Mouse (Mus musculus): ENCODE results near the gene Gm20403. TPM values are rescaled to one million over a fixed set of nuclear protein-coding genes. Genes with fewer than 3 reads are reported as not detected.
"Not testable (repeated sequence)": the region's sequence is repeated elsewhere in the genome, so short reads cannot be mapped to it uniquely, and the experiment has no call there.

Gene Gm20403
- polyA plus RNA-seq, 1 experiment from 2014 or later, result not detected

GRCm38 (mm10) chr12:54981962-54982361 lies 4.4 kb downstream of the Gm20403 start:
- no peaks in the 10 kb centered on the region for H3K36me3 ChIP-seq (ENCODE audit: inconsistent target)
- no peak overlapping the region for H3K4me3 ChIP-seq (ENCODE audit: inconsistent target)
- 88% methylated on average over 6 of the region's 6 CpGs for WGBS (ENCODE audit: missing documents)
- no peak overlapping the region for H3K27ac ChIP-seq
- H3K79me2 ChIP-seq (ENCODE audit: inconsistent target), result peaks cover 80% of the 10 kb centered on the region

GRCm38 (mm10) chr12:54980939-54981338 lies 5.4 kb downstream of the Gm20403 start:
- no peaks in the 10 kb centered on the region for H3K36me3 ChIP-seq (ENCODE audit: inconsistent target)
- peaks cover 90% of the 10 kb centered on the region for H3K79me2 ChIP-seq (ENCODE audit: inconsistent target)
- no peak overlapping the region for H3K4me3 ChIP-seq (ENCODE audit: inconsistent target)
- WGBS (ENCODE audit: missing documents), result 70% methylated on average over 5 of the region's 5 CpGs
- H3K27ac ChIP-seq, result no peak overlapping the region

- Histone ChIP-seq H3K79me2 (ENCODE audit: inconsistent target) (peaks cover 94% of the 10 kb centered on the region), H3K36me3 (ENCODE audit: inconsistent target) (no peaks in the 10 kb centered on the region), H3K27ac (no peak overlapping the region)
Measured at GRCm38 (mm10) chr12:54980532-54980931, 5.8 kb downstream of the Gm20403 start.

GRCm38 (mm10) chr12:54969033-54969432 lies 17.3 kb downstream of the Gm20403 start:
- Histone ChIP-seq H3K36me3 (ENCODE audit: inconsistent target) (peaks cover 28% of the 10 kb centered on the region), H3K4me3 (ENCODE audit: inconsistent target) (no peak overlapping the region), H3K27ac (peak overlapping the region; percentile 19; the same call in 1 of the 2 replicates), H3K79me2 (ENCODE audit: inconsistent target) (peaks cover 89% of the 10 kb centered on the region)
- 23% methylated on average over 3 of the region's 3 CpGs for WGBS (ENCODE audit: missing documents)

More at GRCm38 (mm10) chr12:54980532-54980931, 5.8 kb downstream of the Gm20403 start:
- 84% methylated on average over 6 of the region's 6 CpGs for WGBS (ENCODE audit: missing documents)
- H3K4me3 ChIP-seq (ENCODE audit: inconsistent target), result no peak overlapping the region

GRCm38 (mm10) chr12:54965532-54966160 lies 20.7 kb downstream of the Gm20403 start:
- H3K79me2 ChIP-seq (ENCODE audit: inconsistent target), result peaks cover 89% of the 10 kb centered on the region
- WGBS (ENCODE audit: missing documents), result 93% methylated on average over 3 of the region's 4 CpGs
- no peak overlapping the region for H3K4me3 ChIP-seq (ENCODE audit: inconsistent target)
- H3K27ac ChIP-seq, result no peak overlapping the region
- H3K36me3 ChIP-seq (ENCODE audit: inconsistent target), result peaks cover 10% of the 10 kb centered on the region

- Histone ChIP-seq H3K4me3 (ENCODE audit: inconsistent target) (no peak overlapping the region), H3K27ac (no peak overlapping the region), H3K36me3 (ENCODE audit: inconsistent target) (peaks cover under 1% of the 10 kb centered on the region; the same call in 1 of the 2 replicates), H3K79me2 (ENCODE audit: inconsistent target) (peaks cover 100% of the 10 kb centered on the region)
- WGBS (ENCODE audit: missing documents), result 0% methylated on average over 2 of the region's 2 CpGs
Measured at GRCm38 (mm10) chr12:54959569-54959968, 26.8 kb downstream of the Gm20403 start.

- 14% methylated on average over 2 of the region's 2 CpGs for WGBS (ENCODE audit: missing documents)
- Histone ChIP-seq H3K36me3 (ENCODE audit: inconsistent target) (peaks cover 18% of the 10 kb centered on the region), H3K4me3 (ENCODE audit: inconsistent target) (no peak overlapping the region), H3K79me2 (ENCODE audit: inconsistent target) (peaks cover 98% of the 10 kb centered on the region), H3K27ac (no peak overlapping the region)
Measured at GRCm38 (mm10) chr12:54956974-54957373, 29.4 kb downstream of the Gm20403 start.

- H3K36me3 ChIP-seq (ENCODE audit: inconsistent target), result peaks cover 20% of the 10 kb centered on the region
Measured at GRCm38 (mm10) chr12:54956457-54956856, 29.9 kb downstream of the Gm20403 start.

GRCm38 (mm10) chr12:54946116-54946515 lies 40.2 kb downstream of the Gm20403 start:
- Histone ChIP-seq H3K79me2 (ENCODE audit: inconsistent target) (peaks cover 44% of the 10 kb centered on the region), H3K27ac (no peak overlapping the region), H3K4me3 (ENCODE audit: inconsistent target) (no peak overlapping the region), H3K36me3 (ENCODE audit: inconsistent target) (peaks cover 34% of the 10 kb centered on the region; the same call in 1 of the 2 replicates)
- WGBS (ENCODE audit: missing documents), result 95% methylated on average over 6 of the region's 6 CpGs

More at GRCm38 (mm10) chr12:54956457-54956856, 29.9 kb downstream of the Gm20403 start:
- 52% methylated on average over 3 of the region's 4 CpGs for WGBS (ENCODE audit: missing documents)
- Histone ChIP-seq H3K27ac (no peak overlapping the region), H3K4me3 (ENCODE audit: inconsistent target) (no peak overlapping the region), H3K79me2 (ENCODE audit: inconsistent target) (peaks cover 98% of the 10 kb centered on the region)

GRCm38 (mm10) chr12:54942586-54943157 lies 43.7 kb downstream of the Gm20403 start:
- H3K4me3 ChIP-seq (ENCODE audit: inconsistent target); H3K27ac ChIP-seq: not testable (repeated sequence)
- Histone ChIP-seq H3K79me2 (ENCODE audit: inconsistent target) (peaks cover 12% of the 10 kb centered on the region; the same call in 1 of the 2 replicates), H3K36me3 (ENCODE audit: inconsistent target) (peaks cover 44% of the 10 kb centered on the region; the same call in 1 of the 2 replicates)
- 98% methylated on average over 6 of the region's 6 CpGs for WGBS (ENCODE audit: missing documents)

- H3K27ac ChIP-seq; H3K79me2 ChIP-seq (ENCODE audit: inconsistent target); H3K4me3 ChIP-seq (ENCODE audit: inconsistent target): not testable (repeated sequence)
- peaks cover 47% of the 10 kb centered on the region for H3K36me3 ChIP-seq (ENCODE audit: inconsistent target)
- WGBS (ENCODE audit: missing documents), result 96% methylated on average over 4 of the region's 5 CpGs
Measured at GRCm38 (mm10) chr12:54937581-54938343, 48.6 kb downstream of the Gm20403 start.

Other genes with a start within 250 kb of the Gm20403 start
- gene Snx6, start 190.8 kb downstream of the Gm20403 start, polyA plus RNA-seq (2018), result 111 to 154 TPM (median 121 TPM) in 3 replicates
- gene Cfl2, start 123.7 kb downstream of the Gm20403 start, polyA plus RNA-seq (2018), result 21.0 to 27.8 TPM (median 21.9 TPM) in 3 replicates
- gene Baz1a, start 27.8 kb upstream of the Gm20403 start, polyA plus RNA-seq (2018), result 18.5 to 21.9 TPM (median 20.9 TPM) in 3 replicates
- gene 2700097O09Rik, start 93.6 kb upstream of the Gm20403 start, polyA plus RNA-seq (2018), result 3.6 to 6.1 TPM (median 4.8 TPM) in 3 replicates
- gene Srp54a, start 93.7 kb upstream of the Gm20403 start, polyA plus RNA-seq (2018), result 46.9 to 246 TPM (median 50.9 TPM) in 3 replicates
- 24.9 to 76.5 TPM (median 28.7 TPM) in 3 replicates for gene Fam177a, start 137.9 kb upstream of the Gm20403 start, polyA plus RNA-seq (2018)
- 9.6 to 31.5 TPM (median 30.7 TPM) in 3 replicates for gene Srp54b, start 168.6 kb upstream of the Gm20403 start, polyA plus RNA-seq (2018)
- gene 1700047I17Rik2, start 213.1 kb upstream of the Gm20403 start, polyA plus RNA-seq (2018), result not detected in 3 replicates
- 35.3 to 70.0 TPM (median 44.2 TPM) in 3 replicates for gene Srp54c, start 243.6 kb upstream of the Gm20403 start, polyA plus RNA-seq (2018)